Mouse (Mus musculus): ENCODE data around the gene Nemf.

The Nemf gene

GRCm38 (mm10) chr12:69306333-69306732 is 50.6 kb downstream of the Nemf start:
- no peak for DNase-seq (ENCODE audit: low spot score in 2 of 2)

- DNase-seq (ENCODE audit: low spot score in 2 of 2): no peak
Observed at GRCm38 (mm10) chr12:69304051-69304450, 52.9 kb downstream of the Nemf start.

GRCm38 (mm10) chr12:69302171-69302570 is 54.8 kb downstream of the Nemf start:
- no peak for DNase-seq (ENCODE audit: low spot score in 2 of 2)

- no peak for DNase-seq (ENCODE audit: low spot score in 2 of 2)
Observed at GRCm38 (mm10) chr12:69300391-69300790, 56.6 kb downstream of the Nemf start.

- no peak for DNase-seq (ENCODE audit: low spot score in 2 of 2)
Observed at GRCm38 (mm10) chr12:69299831-69300230, 57.1 kb downstream of the Nemf start.

- no peak for DNase-seq (ENCODE audit: low spot score in 2 of 2)
Observed at GRCm38 (mm10) chr12:69299231-69299630, 57.7 kb downstream of the Nemf start.

GRCm38 (mm10) chr12:69298281-69298680 is 58.7 kb downstream of the Nemf start:
- DNase-seq (ENCODE audit: low spot score in 2 of 2): no peak

GRCm38 (mm10) chr12:69297411-69298150 is 59.4 kb downstream of the Nemf start:
- no peak for DNase-seq (ENCODE audit: low spot score in 2 of 2)

GRCm38 (mm10) chr12:69296511-69297410 is 60.2 kb downstream of the Nemf start, which contains the start of gene Klhdc2:
TSS of gene Klhdc2 (plus strand) at chr12:69296681.
- peak; percentile 82 to 84 for DNase-seq (ENCODE audit: low spot score in 2 of 2)

GRCm38 (mm10) chr12:69295651-69296050 is 61.3 kb downstream of the Nemf start:
- peak; percentile 24 to 47 for DNase-seq (ENCODE audit: low spot score in 2 of 2)

- DNase-seq (ENCODE audit: low spot score in 2 of 2): peak in 1 of 2 experiments; percentile 29
Observed at GRCm38 (mm10) chr12:69294936-69295335, 62.0 kb downstream of the Nemf start.

- DNase-seq (ENCODE audit: low spot score in 2 of 2): peak; percentile 53 to 76
Observed at GRCm38 (mm10) chr12:69293815-69294214, 63.1 kb downstream of the Nemf start.

GRCm38 (mm10) chr12:69292401-69292800 is 64.6 kb downstream of the Nemf start:
- DNase-seq (ENCODE audit: low spot score in 2 of 2): no peak

GRCm38 (mm10) chr12:69288699-69289098 is 68.3 kb downstream of the Nemf start:
- DNase-seq (ENCODE audit: low spot score in 2 of 2): no peak

- no peak for DNase-seq (ENCODE audit: low spot score in 2 of 2)
Observed at GRCm38 (mm10) chr12:69287535-69287934, 69.4 kb downstream of the Nemf start.

GRCm38 (mm10) chr12:69283146-69283545 is 73.8 kb downstream of the Nemf start:
- DNase-seq (ENCODE audit: low spot score in 2 of 2): no peak

GRCm38 (mm10) chr12:69280915-69281314 is 76.0 kb downstream of the Nemf start:
- no peak for DNase-seq (ENCODE audit: low spot score in 2 of 2)

GRCm38 (mm10) chr12:69279931-69280469 is 77.0 kb downstream of the Nemf start:
- no peak for DNase-seq (ENCODE audit: low spot score in 2 of 2)

- no peak for DNase-seq (ENCODE audit: low spot score in 2 of 2)
Observed at GRCm38 (mm10) chr12:69268956-69269355, 88.0 kb downstream of the Nemf start.

- no peak for DNase-seq (ENCODE audit: low spot score in 2 of 2)
Observed at GRCm38 (mm10) chr12:69267956-69268632, 88.9 kb downstream of the Nemf start.

GRCm38 (mm10) chr12:69265031-69265430 is 91.9 kb downstream of the Nemf start:
- DNase-seq (ENCODE audit: low spot score in 2 of 2): no peak

GRCm38 (mm10) chr12:69262251-69262650 is 94.7 kb downstream of the Nemf start:
- DNase-seq (ENCODE audit: low spot score in 2 of 2): no peak

Data from spleen, postnatal 10 days (tissue).